Mouse (Mus musculus) ES-E14 (cell line): ENCODE measurements at regions not wholly inside any gene's neighbourhood (a gene's known extent, or its start where the extent isn't known, plus 50 kb on each side); places are given as distances from the start of the nearest gene placed in this dataset.

Experiments used
- DNase-seq: peaks from one replicate; pipeline ENCODE4 v3.0.0-alpha.2; 2013; ENCODE audit warnings: low read depth, low spot score
- H3K27ac ChIP-seq: 2 replicates; pipeline ENCODE4 v1.5.1; 2012; ENCODE audit warnings: low read depth, mild to moderate bottlenecking, low read length, moderate library complexity, mixed read lengths; ENCODE audit not compliant: poor library complexity, insufficient read depth, severe bottlenecking
- H3K36me3 ChIP-seq: 2 replicates; pipeline ENCODE4 v1.6.1; 2012; ENCODE audit warnings: mild to moderate bottlenecking, low read length, moderate library complexity, mixed read lengths; ENCODE audit not compliant: control insufficient read depth, poor library complexity, insufficient read depth, severe bottlenecking
- H3K4me1 ChIP-seq, 2 experiments: fragments of 150-350 bp in 1 of 2; sonication (generic) in 1 of 2; 2 replicates each; pipeline ENCODE4 v1.6.1; 2012; ENCODE audit warnings: low read length in 2 of 2, mild to moderate bottlenecking in 1 of 2, mixed read lengths in 1 of 2; ENCODE audit not compliant: control insufficient read depth in 2 of 2, insufficient read depth in 2 of 2, poor library complexity in 1 of 2
- H3K4me3 ChIP-seq, 2 experiments: fragments of 150-350 bp in 1 of 2; sonication (generic) in 1 of 2; 2 replicates each; pipeline ENCODE4 v1.5.1; 2012; ENCODE audit warnings: low read length in 2 of 2, low read depth in 1 of 2, mild to moderate bottlenecking in 1 of 2, mixed read lengths in 1 of 2; ENCODE audit not compliant: insufficient read depth in 1 of 2, poor library complexity in 1 of 2, severe bottlenecking in 1 of 2
- H3K9ac ChIP-seq: 2 replicates; pipeline ENCODE4 v1.6.1; 2012; ENCODE audit warnings: low read depth, mild to moderate bottlenecking, low read length, mixed read lengths; ENCODE audit not compliant: poor library complexity, insufficient read depth, severe bottlenecking
- H3K9me3 ChIP-seq: fragments of 150-350 bp; sonication (generic); 2 replicates; pipeline ENCODE4 v1.6.1; 2012; ENCODE audit warnings: low read depth, mild to moderate bottlenecking, low read length; ENCODE audit not compliant: control insufficient read depth, insufficient read depth
- CHD2 ChIP-seq: IDR thresholded peaks from 2 replicates; pipeline ENCODE4 v1.6.1; 2014; ENCODE audit warnings: mild to moderate bottlenecking, low read depth, low read length, inconsistent platforms
- HCFC1 ChIP-seq: IDR thresholded peaks from 2 replicates; pipeline ENCODE4 v1.6.1; 2012; ENCODE audit warnings: low read length, inconsistent platforms, borderline replicate concordance; ENCODE audit not compliant: insufficient read depth
- MAFK ChIP-seq: IDR thresholded peaks from 2 replicates; pipeline ENCODE4 v1.6.1; 2014; ENCODE audit warnings: mild to moderate bottlenecking, low read depth, low read length, inconsistent platforms; ENCODE audit not compliant: insufficient read depth
- ZC3H11A ChIP-seq: IDR thresholded peaks from 2 replicates; pipeline ENCODE4 v1.6.1; 2012; ENCODE audit warnings: low read depth, mild to moderate bottlenecking, inconsistent platforms, low read length, borderline replicate concordance
- ZNF384 ChIP-seq: IDR thresholded peaks from 2 replicates; pipeline ENCODE4 v1.6.1; 2012; ENCODE audit warnings: low read depth, low read length, inconsistent platforms
- in situ Hi-C, 2 experiments: fragments of 600-800 bp; cut with MboI; formaldehyde crosslinking; loops; one replicate each; pipeline ENCODE4 v1.15.1; 2025; ENCODE audit warnings: low sequenced_read_pairs in 2 of 2, inconsistent platforms in 1 of 2; ENCODE audit not compliant: unreplicated experiment in 2 of 2

GRCm38 (mm10) chr4:71356310-71356709 lies 401.5 kb downstream of the Gm11232 start:
- in situ Hi-C loops, result no loop called here
- no peaks in the 10 kb centered on the region for H3K36me3 ChIP-seq
- no peak for TF ChIP-seq MAFK
- no peak for TF ChIP-seq ZC3H11A
- TF ChIP-seq CHD2, result no peak
- no peak for TF ChIP-seq ZNF384
- TF ChIP-seq HCFC1, result no peak
- no peak for DNase-seq
- no peak overlapping the region for H3K27ac ChIP-seq
- H3K9me3 ChIP-seq, result no peaks in the 10 kb centered on the region
- no peak overlapping the region for H3K4me3 ChIP-seq
- no peaks in the 10 kb centered on the region for H3K4me1 ChIP-seq
- no peak overlapping the region for H3K9ac ChIP-seq

GRCm38 (mm10) chr4:71351880-71352279 lies 405.9 kb downstream of the Gm11232 start:
- Histone ChIP-seq H3K9ac (no peak overlapping the region), H3K4me1 (no peaks in the 10 kb centered on the region), H3K36me3 (no peaks in the 10 kb centered on the region), H3K27ac (no peak overlapping the region), H3K4me3 (no peak overlapping the region), H3K9me3 (no peaks in the 10 kb centered on the region)
- in situ Hi-C loops, result no loop called here
- TF ChIP-seq ZC3H11A (no peak), HCFC1 (no peak), MAFK (no peak), ZNF384 (no peak), CHD2 (no peak)
- DNase-seq, result no peak

- H3K4me1 ChIP-seq, result no peaks in the 10 kb centered on the region
- TF ChIP-seq HCFC1 (no peak), ZC3H11A (no peak)
- no peak for DNase-seq
- no peak overlapping the region for H3K4me3 ChIP-seq
- in situ Hi-C loops, result no loop called here
- no peaks in the 10 kb centered on the region for H3K36me3 ChIP-seq
- no peak overlapping the region for H3K27ac ChIP-seq
- no peak overlapping the region for H3K9ac ChIP-seq
- no peaks in the 10 kb centered on the region for H3K9me3 ChIP-seq
Measured at GRCm38 (mm10) chr4:71343068-71343467, 414.7 kb downstream of the Gm11232 start.

GRCm38 (mm10) chr4:71338582-71338981 lies 419.2 kb downstream of the Gm11232 start:
- in situ Hi-C loops, result no loop called here
- TF ChIP-seq ZNF384 (no peak), ZC3H11A (no peak), CHD2 (no peak), MAFK (no peak), HCFC1 (no peak)
- H3K9ac ChIP-seq, result no peak overlapping the region
- no peaks in the 10 kb centered on the region for H3K36me3 ChIP-seq
- H3K27ac ChIP-seq, result no peak overlapping the region
- no peaks in the 10 kb centered on the region for H3K9me3 ChIP-seq
- no peak overlapping the region for H3K4me3 ChIP-seq
- no peak for DNase-seq
- no peaks in the 10 kb centered on the region for H3K4me1 ChIP-seq

- TF ChIP-seq CHD2, result no peak
- TF ChIP-seq MAFK, result no peak
- no peak for TF ChIP-seq HCFC1
- TF ChIP-seq ZC3H11A, result no peak
- no peak for TF ChIP-seq ZNF384
- H3K4me1 ChIP-seq, result no peaks in the 10 kb centered on the region
- no peak for DNase-seq
- H3K27ac ChIP-seq, result no peak overlapping the region
- in situ Hi-C loops, result no loop called here
- H3K9ac ChIP-seq, result no peak overlapping the region
- no peak overlapping the region for H3K4me3 ChIP-seq
- H3K36me3 ChIP-seq, result no peaks in the 10 kb centered on the region
- H3K9me3 ChIP-seq, result no peaks in the 10 kb centered on the region
Measured at GRCm38 (mm10) chr4:71332672-71333071, 425.1 kb downstream of the Gm11232 start.
